Mouse (Mus musculus): ENCODE measurements at regions not wholly inside any gene's neighbourhood (a gene's known extent, or its start where the extent isn't known, plus 50 kb on each side); places are given as distances from the start of the nearest gene placed in this dataset.
A peak's percentile ranks its signal among the peaks of the same experiment; 100 is the strongest.

GRCm38 (mm10) chr4:137181252-137181651 lies 96.0 kb upstream of the Wnt4 start:
- Histone ChIP-seq H3K9me3 (ENCODE audit: control insufficient read depth, low read length) (no peaks in the 10 kb centered on the region), H3K36me3 (ENCODE audit: control insufficient read depth, insufficient read depth, low read length) (no peaks in the 10 kb centered on the region), H3K9ac (ENCODE audit: low read depth, low read length) (no peak overlapping the region), H3K27ac (ENCODE audit: low read depth, low read length) (no peak overlapping the region), H3K4me3 (ENCODE audit: low read length) (no peak overlapping the region), H3K4me1 (ENCODE audit: control insufficient read depth, insufficient read depth, low read length) (peaks cover 30% of the 10 kb centered on the region), H3K4me2 (replicated peaks; ENCODE audit: low read depth, low read length) (no peak overlapping the region), H3K27me3 (ENCODE audit: control insufficient read depth, insufficient read depth, low read length) (no peaks in the 10 kb centered on the region)
- peak; percentile 7; the same call in 1 of the 2 replicates for ATAC-seq (ENCODE audit: low FRiP score, low TSS enrichment)
- 45% methylated on average over 8 of the region's 8 CpGs for WGBS

- no peak overlapping the region for H3K27ac ChIP-seq (ENCODE audit: low read depth, low read length)
- no peaks in the 10 kb centered on the region for H3K9me3 ChIP-seq (ENCODE audit: control insufficient read depth, low read length)
- ATAC-seq (ENCODE audit: low FRiP score, low TSS enrichment), result no peak
- H3K4me2 ChIP-seq (replicated peaks; ENCODE audit: low read depth, low read length), result no peak overlapping the region
- no peak overlapping the region for H3K9ac ChIP-seq (ENCODE audit: low read depth, low read length)
- H3K27me3 ChIP-seq (ENCODE audit: control insufficient read depth, insufficient read depth, low read length), result no peaks in the 10 kb centered on the region
- H3K4me1 ChIP-seq (ENCODE audit: control insufficient read depth, insufficient read depth, low read length), result peaks cover 30% of the 10 kb centered on the region
- WGBS, result 64% methylated on average over 2 of the region's 2 CpGs
- H3K36me3 ChIP-seq (ENCODE audit: control insufficient read depth, insufficient read depth, low read length), result no peaks in the 10 kb centered on the region
- H3K4me3 ChIP-seq (ENCODE audit: low read length), result no peak overlapping the region
These were observed 97.2 kb upstream of the Wnt4 start for GRCm38 (mm10) chr4:137180083-137180482.

- Histone ChIP-seq H3K27me3 (ENCODE audit: control insufficient read depth, insufficient read depth, low read length) (no peaks in the 10 kb centered on the region), H3K36me3 (ENCODE audit: control insufficient read depth, insufficient read depth, low read length) (no peaks in the 10 kb centered on the region), H3K27ac (ENCODE audit: low read depth, low read length) (no peak overlapping the region), H3K4me3 (ENCODE audit: low read length) (no peak overlapping the region), H3K9ac (ENCODE audit: low read depth, low read length) (no peak overlapping the region), H3K4me2 (replicated peaks; ENCODE audit: low read depth, low read length) (no peak overlapping the region), H3K4me1 (ENCODE audit: control insufficient read depth, insufficient read depth, low read length) (peaks cover 21% of the 10 kb centered on the region), H3K9me3 (ENCODE audit: control insufficient read depth, low read length) (no peaks in the 10 kb centered on the region)
- no peak for ATAC-seq (ENCODE audit: low FRiP score, low TSS enrichment)
- 45% methylated on average over 3 of the region's 3 CpGs for WGBS
These were observed 98.5 kb upstream of the Wnt4 start for GRCm38 (mm10) chr4:137178833-137179232.

- Histone ChIP-seq H3K9me3 (ENCODE audit: control insufficient read depth, low read length) (no peaks in the 10 kb centered on the region), H3K4me1 (ENCODE audit: control insufficient read depth, insufficient read depth, low read length) (peaks cover 14% of the 10 kb centered on the region; the same call in 1 of the 2 replicates), H3K4me2 (replicated peaks; ENCODE audit: low read depth, low read length) (peak overlapping the region; percentile 50), H3K36me3 (ENCODE audit: control insufficient read depth, insufficient read depth, low read length) (no peaks in the 10 kb centered on the region), H3K9ac (ENCODE audit: low read depth, low read length) (peak overlapping the region; percentile 40; the same call in 1 of the 2 replicates), H3K27ac (ENCODE audit: low read depth, low read length) (peak overlapping the region; percentile 42; the same call in 1 of the 2 replicates), H3K27me3 (ENCODE audit: control insufficient read depth, insufficient read depth, low read length) (0 out of 2 replicates have a peak, but pooled peaks cover 3% of the 10 kb centered on the region), H3K4me3 (ENCODE audit: low read length) (peak overlapping the region; percentile 23; the same call in 1 of the 2 replicates)
- ATAC-seq (ENCODE audit: low FRiP score, low TSS enrichment), result peak; percentile 74
- WGBS, result 25% methylated on average over 9 of the region's 9 CpGs
These were observed 112.4 kb upstream of the Wnt4 start for GRCm38 (mm10) chr4:137164933-137165332.

GRCm38 (mm10) chr4:137164429-137164828 lies 112.9 kb upstream of the Wnt4 start:
- Histone ChIP-seq H3K4me3 (ENCODE audit: low read length) (peak overlapping the region; percentile 23; the same call in 1 of the 2 replicates), H3K9me3 (ENCODE audit: control insufficient read depth, low read length) (no peaks in the 10 kb centered on the region), H3K27me3 (ENCODE audit: control insufficient read depth, insufficient read depth, low read length) (0 out of 2 replicates have a peak, but pooled peaks cover 3% of the 10 kb centered on the region), H3K27ac (ENCODE audit: low read depth, low read length) (0 out of 2 replicates have a peak overlapping the region, but pooled peaks have one; percentile 42), H3K9ac (ENCODE audit: low read depth, low read length) (peak overlapping the region; percentile 40; the same call in 1 of the 2 replicates), H3K4me1 (ENCODE audit: control insufficient read depth, insufficient read depth, low read length) (peaks cover 14% of the 10 kb centered on the region; the same call in 1 of the 2 replicates), H3K4me2 (replicated peaks; ENCODE audit: low read depth, low read length) (peak overlapping the region; percentile 50), H3K36me3 (ENCODE audit: control insufficient read depth, insufficient read depth, low read length) (no peaks in the 10 kb centered on the region)
- peak; percentile 65 for ATAC-seq (ENCODE audit: low FRiP score, low TSS enrichment)
- 3% methylated on average over 12 of the region's 12 CpGs for WGBS

- no peak overlapping the region for H3K9ac ChIP-seq (ENCODE audit: low read depth, low read length)
- H3K4me1 ChIP-seq (ENCODE audit: control insufficient read depth, insufficient read depth, low read length), result peaks cover 14% of the 10 kb centered on the region; the same call in 1 of the 2 replicates
- no peaks in the 10 kb centered on the region for H3K9me3 ChIP-seq (ENCODE audit: control insufficient read depth, low read length)
- no peaks in the 10 kb centered on the region for H3K36me3 ChIP-seq (ENCODE audit: control insufficient read depth, insufficient read depth, low read length)
- H3K4me3 ChIP-seq (ENCODE audit: low read length), result no peak overlapping the region
- no peak for ATAC-seq (ENCODE audit: low FRiP score, low TSS enrichment)
- H3K4me2 ChIP-seq (replicated peaks; ENCODE audit: low read depth, low read length), result no peak overlapping the region
- H3K27ac ChIP-seq (ENCODE audit: low read depth, low read length), result no peak overlapping the region
- 59% methylated on average over 12 of the region's 12 CpGs for WGBS
- H3K27me3 ChIP-seq (ENCODE audit: control insufficient read depth, insufficient read depth, low read length), result 0 out of 2 replicates have a peak, but pooled peaks cover 3% of the 10 kb centered on the region
These were observed 113.3 kb upstream of the Wnt4 start for GRCm38 (mm10) chr4:137163962-137164361.

GRCm38 (mm10) chr4:137160526-137160925 lies 111.9 kb upstream of the Zbtb40 start:
- Histone ChIP-seq H3K4me1 (ENCODE audit: control insufficient read depth, insufficient read depth, low read length) (peaks cover 32% of the 10 kb centered on the region), H3K27me3 (ENCODE audit: control insufficient read depth, insufficient read depth, low read length) (0 out of 2 replicates have a peak, but pooled peaks cover 3% of the 10 kb centered on the region), H3K9me3 (ENCODE audit: control insufficient read depth, low read length) (no peaks in the 10 kb centered on the region), H3K9ac (ENCODE audit: low read depth, low read length) (no peak overlapping the region), H3K4me3 (ENCODE audit: low read length) (no peak overlapping the region), H3K27ac (ENCODE audit: low read depth, low read length) (no peak overlapping the region), H3K4me2 (replicated peaks; ENCODE audit: low read depth, low read length) (no peak overlapping the region), H3K36me3 (ENCODE audit: control insufficient read depth, insufficient read depth, low read length) (no peaks in the 10 kb centered on the region)
- ATAC-seq (ENCODE audit: low FRiP score, low TSS enrichment), result 0 out of 2 replicates have a peak, but pooled peaks have one; percentile 13
- 51% methylated on average over 7 of the region's 7 CpGs for WGBS

GRCm38 (mm10) chr4:137158201-137158600 lies 109.6 kb upstream of the Zbtb40 start:
- Histone ChIP-seq H3K9me3 (ENCODE audit: control insufficient read depth, low read length) (no peaks in the 10 kb centered on the region), H3K4me1 (ENCODE audit: control insufficient read depth, insufficient read depth, low read length) (peaks cover 25% of the 10 kb centered on the region), H3K4me2 (replicated peaks; ENCODE audit: low read depth, low read length) (no peak overlapping the region), H3K27ac (ENCODE audit: low read depth, low read length) (0 out of 2 replicates have a peak overlapping the region, but pooled peaks have one; percentile 14), H3K36me3 (ENCODE audit: control insufficient read depth, insufficient read depth, low read length) (no peaks in the 10 kb centered on the region), H3K4me3 (ENCODE audit: low read length) (no peak overlapping the region), H3K9ac (ENCODE audit: low read depth, low read length) (no peak overlapping the region), H3K27me3 (ENCODE audit: control insufficient read depth, insufficient read depth, low read length) (no peaks in the 10 kb centered on the region)
- WGBS, result 34% methylated on average over 9 of the region's 9 CpGs
- ATAC-seq (ENCODE audit: low FRiP score, low TSS enrichment), result no peak

GRCm38 (mm10) chr4:137156441-137157105 lies 108.0 kb upstream of the Zbtb40 start:
- H3K27me3 ChIP-seq (ENCODE audit: control insufficient read depth, insufficient read depth, low read length), result no peaks in the 10 kb centered on the region
- no peak for ATAC-seq (ENCODE audit: low FRiP score, low TSS enrichment)
- H3K4me1 ChIP-seq (ENCODE audit: control insufficient read depth, insufficient read depth, low read length), result peaks cover 25% of the 10 kb centered on the region
- no peak overlapping the region for H3K27ac ChIP-seq (ENCODE audit: low read depth, low read length)
- H3K36me3 ChIP-seq (ENCODE audit: control insufficient read depth, insufficient read depth, low read length), result no peaks in the 10 kb centered on the region
- H3K9ac ChIP-seq (ENCODE audit: low read depth, low read length), result no peak overlapping the region
- 27% methylated on average over 11 of the region's 11 CpGs for WGBS
- 0 out of 2 replicates have a peak, but pooled peaks cover 3% of the 10 kb centered on the region for H3K9me3 ChIP-seq (ENCODE audit: control insufficient read depth, low read length)
- H3K4me2 ChIP-seq (replicated peaks; ENCODE audit: low read depth, low read length), result no peak overlapping the region
- H3K4me3 ChIP-seq (ENCODE audit: low read length), result no peak overlapping the region
